Mouse (Mus musculus): ENCODE data around the gene Vmn1r57. TPM values are rescaled to one million over a fixed set of nuclear protein-coding genes. Genes with fewer than 3 reads are reported as not detected.
"Not testable (repeated sequence)": the region's sequence is repeated elsewhere in the genome, so short reads cannot be mapped to it uniquely, and the experiment has no call there.

Vmn1r57 gene
- not detected in 2 replicates for polyA plus RNA-seq (2015; fragmentation: Nextera tagmentation; extraction: Ambion mirVana)

DNA sequence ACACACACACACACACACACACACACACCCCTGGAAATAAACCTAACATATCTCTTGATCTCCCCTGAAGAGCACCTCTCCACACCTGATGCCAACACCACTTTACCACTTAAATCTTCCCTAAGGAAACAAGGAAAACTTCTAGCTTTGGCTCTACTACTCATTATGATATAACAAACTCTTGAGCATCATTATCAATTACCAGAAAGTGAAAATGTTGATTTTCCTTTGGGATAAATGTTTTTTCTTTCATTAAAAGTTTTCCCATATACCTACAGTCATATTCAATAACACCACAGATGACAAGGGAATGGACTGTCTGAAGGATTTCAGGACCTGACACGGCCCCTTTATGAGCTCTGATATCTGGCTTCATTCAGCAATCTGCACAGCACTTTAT lies at the start of gene Vmn1r57:
Gene Vmn1r57 (plus strand): TSS at position 301 of the 400 bp plus-strand sequence.
- WGBS: 51% methylated on average over 1 of the region's 1 CpGs
- not testable (repeated sequence) for H3K36me3 ChIP-seq (ENCODE audit: insufficient read depth, low read length); H3K9me3 ChIP-seq (ENCODE audit: low read length); H3K27ac ChIP-seq (ENCODE audit: low read length); H3K4me3 ChIP-seq (ENCODE audit: low read depth, low read length); DNase-seq (ENCODE audit: low spot score); H3K9ac ChIP-seq (replicated peaks; ENCODE audit: low read depth); H3K4me2 ChIP-seq (replicated peaks; ENCODE audit: low read depth, low read length); H3K27me3 ChIP-seq (replicated peaks; ENCODE audit: insufficient read depth, low read length); ATAC-seq; H3K4me1 ChIP-seq (ENCODE audit: insufficient read depth, low read depth, low read length)

DNA sequence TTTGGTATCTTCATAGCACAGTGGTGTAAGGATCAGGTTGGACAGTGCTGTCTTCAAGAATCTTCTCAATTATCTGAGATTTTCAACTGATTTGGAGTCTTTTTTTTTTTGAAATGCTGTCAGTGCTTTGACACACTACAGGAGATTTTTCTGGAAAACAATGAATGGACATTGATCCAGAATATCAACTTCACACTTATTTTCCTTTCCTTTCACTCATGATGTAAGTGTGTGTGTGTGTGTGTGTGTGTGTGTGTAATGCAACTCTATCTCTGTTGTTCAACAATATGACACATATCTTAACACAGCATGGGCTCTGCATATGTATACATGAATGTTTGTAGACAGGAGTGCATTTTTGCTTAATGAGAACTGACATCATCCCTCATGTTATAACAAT lies 21.6 kb upstream of the Vmn1r57 start, which contains the start of gene Vmn1r56:
Gene Vmn1r56 (minus strand): TSS at position 101 of the 400 bp plus-strand sequence.
- not testable (repeated sequence) for H3K4me1 ChIP-seq (ENCODE audit: insufficient read depth, low read depth, low read length); H3K9me3 ChIP-seq (ENCODE audit: low read length); H3K4me3 ChIP-seq (ENCODE audit: low read depth, low read length); H3K4me2 ChIP-seq (replicated peaks; ENCODE audit: low read depth, low read length); H3K36me3 ChIP-seq (ENCODE audit: insufficient read depth, low read length); ATAC-seq; H3K9ac ChIP-seq (replicated peaks; ENCODE audit: low read depth); DNase-seq (ENCODE audit: low spot score); H3K27ac ChIP-seq (ENCODE audit: low read length); H3K27me3 ChIP-seq (replicated peaks; ENCODE audit: insufficient read depth, low read length)

DNA sequence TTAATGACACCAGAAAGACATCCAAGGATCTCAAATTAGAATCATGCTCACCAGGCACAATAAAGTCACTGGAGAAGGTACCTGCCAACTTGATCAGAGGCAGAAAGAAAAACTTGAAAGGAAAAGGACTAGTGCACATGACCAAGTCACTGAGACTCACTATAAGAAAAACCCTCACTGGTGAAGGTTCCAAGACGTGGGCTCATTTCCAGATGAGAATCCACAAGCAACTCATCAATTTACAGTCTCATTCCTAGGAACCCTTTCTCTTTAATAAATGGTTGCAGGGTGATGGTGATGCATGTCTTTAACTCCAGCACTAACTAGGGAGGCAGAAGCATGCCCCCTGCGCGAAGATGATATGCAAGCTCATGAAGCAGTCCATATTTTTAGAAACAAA lies 44.8 kb downstream of the Vmn1r57 start:
- no peak overlapping the region for H3K27ac ChIP-seq (ENCODE audit: low read length)
- no peak for DNase-seq (ENCODE audit: low spot score)
- ATAC-seq: no peak
- H3K36me3 ChIP-seq (ENCODE audit: insufficient read depth, low read length): no peaks in the 10 kb centered on the region
- TF ChIP-seq EP300 (IDR thresholded peaks at IDR 0.05): no peak
- H3K9me3 ChIP-seq (ENCODE audit: low read length): no peaks in the 10 kb centered on the region
- no peaks in the 10 kb centered on the region for H3K4me1 ChIP-seq (ENCODE audit: insufficient read depth, low read depth, low read length)
- no peak overlapping the region for H3K4me2 ChIP-seq (replicated peaks; ENCODE audit: low read depth, low read length)
- no peaks in the 10 kb centered on the region for H3K27me3 ChIP-seq (replicated peaks; ENCODE audit: insufficient read depth, low read length)
- no peak overlapping the region for H3K9ac ChIP-seq (replicated peaks; ENCODE audit: low read depth)
- 79% methylated on average over 3 of the region's 3 CpGs for WGBS
- H3K4me3 ChIP-seq (ENCODE audit: low read depth, low read length): no peak overlapping the region

Other genes starting within 250 kb of the Vmn1r57 start
- gene Sbk3, start 247.3 kb upstream of the Vmn1r57 start, polyA plus RNA-seq (2015; fragmentation: Nextera tagmentation; extraction: Ambion mirVana): 0.37 TPM in 2 replicates
- 29.7 and 30.6 TPM in 2 replicates for gene Zfp579, start 222.3 kb upstream of the Vmn1r57 start, polyA plus RNA-seq (2015; fragmentation: Nextera tagmentation; extraction: Ambion mirVana)
- gene Zfp524, start 204.1 kb upstream of the Vmn1r57 start, polyA plus RNA-seq (2015; fragmentation: Nextera tagmentation; extraction: Ambion mirVana): 22.4 and 24.6 TPM in 2 replicates
- 20.5 and 20.8 TPM in 2 replicates for gene Fiz1, start 203.8 kb upstream of the Vmn1r57 start, polyA plus RNA-seq (2015; fragmentation: Nextera tagmentation; extraction: Ambion mirVana)
- gene Gm44973, start 203.0 kb upstream of the Vmn1r57 start, polyA plus RNA-seq (2015; fragmentation: Nextera tagmentation; extraction: Ambion mirVana): 2.1 and 4.4 TPM in 2 replicates
- gene Zfp865, start 198.1 kb upstream of the Vmn1r57 start, polyA plus RNA-seq (2015; fragmentation: Nextera tagmentation; extraction: Ambion mirVana): 3.4 and 3.8 TPM in 2 replicates
- gene Ccdc106, start 197.9 kb upstream of the Vmn1r57 start, polyA plus RNA-seq (2015; fragmentation: Nextera tagmentation; extraction: Ambion mirVana): 0.42 and 1.2 TPM in 2 replicates
- not detected in 2 replicates for gene 4632433K11Rik, start 184.4 kb upstream of the Vmn1r57 start, polyA plus RNA-seq (2015; fragmentation: Nextera tagmentation; extraction: Ambion mirVana)
- 6.5 and 7.7 TPM in 2 replicates for gene Zfp784, start 180.0 kb upstream of the Vmn1r57 start, polyA plus RNA-seq (2015; fragmentation: Nextera tagmentation; extraction: Ambion mirVana)
- 25.7 and 30.4 TPM in 2 replicates for gene Zfp580, start 167.0 kb upstream of the Vmn1r57 start, polyA plus RNA-seq (2015; fragmentation: Nextera tagmentation; extraction: Ambion mirVana)
- gene U2af2, start 156.3 kb upstream of the Vmn1r57 start, polyA plus RNA-seq (2015; fragmentation: Nextera tagmentation; extraction: Ambion mirVana): 42.0 and 46.1 TPM in 2 replicates
- 40.7 and 41.6 TPM in 2 replicates for gene Epn1, start 138.3 kb upstream of the Vmn1r57 start, polyA plus RNA-seq (2015; fragmentation: Nextera tagmentation; extraction: Ambion mirVana)
- not detected in 2 replicates for gene Rfpl4, start 101.5 kb upstream of the Vmn1r57 start, polyA plus RNA-seq (2015; fragmentation: Nextera tagmentation; extraction: Ambion mirVana)
- gene Rasl2-9, start 92.5 kb upstream of the Vmn1r57 start, polyA plus RNA-seq (2015; fragmentation: Nextera tagmentation; extraction: Ambion mirVana): 0.52 and 0.88 TPM in 2 replicates
- gene Vmn1r55, start 68.8 kb upstream of the Vmn1r57 start, polyA plus RNA-seq (2015; fragmentation: Nextera tagmentation; extraction: Ambion mirVana): not detected in 2 replicates
- not detected in 2 replicates for gene Vmn1r56, start 21.7 kb upstream of the Vmn1r57 start, polyA plus RNA-seq (2015; fragmentation: Nextera tagmentation; extraction: Ambion mirVana)
- not detected in 2 replicates for gene Gm5065, start 132.0 kb downstream of the Vmn1r57 start, polyA plus RNA-seq (2015; fragmentation: Nextera tagmentation; extraction: Ambion mirVana)
- not detected in 2 replicates for gene Nlrp2, start 132.5 kb downstream of the Vmn1r57 start, polyA plus RNA-seq (2015; fragmentation: Nextera tagmentation; extraction: Ambion mirVana)
- gene Vmn1r58, start 194.9 kb downstream of the Vmn1r57 start, polyA plus RNA-seq (2015; fragmentation: Nextera tagmentation; extraction: Ambion mirVana): not detected in 2 replicates
- gene Vmn1r59, start 238.3 kb downstream of the Vmn1r57 start, polyA plus RNA-seq (2015; fragmentation: Nextera tagmentation; extraction: Ambion mirVana): not detected in 2 replicates